Mouse (Mus musculus) neural tube, embryonic 12.5 days (tissue): Measurements from ENCODE around the gene Cd8b1. TPM values are rescaled to one million over a fixed set of nuclear protein-coding genes. Genes with fewer than 3 reads are reported as not detected.

Experiments used
- ATAC-seq: fragments of 200-750 bp; cut with Nextera tagmentation; 2 replicates; pipeline ENCODE4 v1.8.0; 2017; ENCODE audit warnings: low read depth, mild to moderate bottlenecking, moderate TSS enrichment, moderate library complexity; ENCODE audit not compliant: low FRiP score
- H3K27ac ChIP-seq: fragments of 300-500 bp; sonication (generic); 2 replicates; pipeline ENCODE4 v1.5.1; 2016
- H3K27me3 ChIP-seq: fragments of 300-500 bp; sonication (generic); replicated peaks from 2 replicates; pipeline ENCODE4 v1.6.1; 2016; ENCODE audit warnings: mild to moderate bottlenecking
- H3K36me3 ChIP-seq: fragments of 300-500 bp; sonication (generic); 2 replicates; pipeline ENCODE4 v1.6.1; 2016; ENCODE audit warnings: mild to moderate bottlenecking
- H3K4me1 ChIP-seq: fragments of 300-500 bp; sonication (generic); 2 replicates; pipeline ENCODE4 v1.6.1; 2016
- H3K4me2 ChIP-seq: fragments of 300-500 bp; sonication (generic); replicated peaks from 2 replicates; pipeline ENCODE4 v1.6.1; 2016; ENCODE audit warnings: mild to moderate bottlenecking
- H3K4me3 ChIP-seq: fragments of 300-500 bp; sonication (generic); 2 replicates; pipeline ENCODE4 v1.5.1; 2016
- H3K9ac ChIP-seq: fragments of 300-500 bp; sonication (generic); 2 replicates; pipeline ENCODE4 v1.6.1; 2016; ENCODE audit warnings: mild to moderate bottlenecking
- H3K9me3 ChIP-seq: fragments of 300-500 bp; sonication (generic); 2 replicates; pipeline ENCODE4 v1.6.1; 2016; ENCODE audit warnings: mild to moderate bottlenecking
- WGBS: fragments of 180-500 bp; shearing (Covaris S2); methylation state at CpG from one replicate; pipeline ENCODE4 v1.1.7; 2016; 5-methylcytosine and 5-hydroxymethylcytosine counted together
- polyA plus RNA-seq: library from polyadenylated mRNA; unstranded; fragments of >200 nt; fragmentation: Nextera tagmentation; extraction: Ambion mirVana; gene quantifications from 2 replicates; pipeline ENCODE4 v1.2.1, GENCODE M21; 2016

Cd8b1 gene
- polyA plus RNA-seq, 1 experiment from 2014 or later, result not detected

DNA sequence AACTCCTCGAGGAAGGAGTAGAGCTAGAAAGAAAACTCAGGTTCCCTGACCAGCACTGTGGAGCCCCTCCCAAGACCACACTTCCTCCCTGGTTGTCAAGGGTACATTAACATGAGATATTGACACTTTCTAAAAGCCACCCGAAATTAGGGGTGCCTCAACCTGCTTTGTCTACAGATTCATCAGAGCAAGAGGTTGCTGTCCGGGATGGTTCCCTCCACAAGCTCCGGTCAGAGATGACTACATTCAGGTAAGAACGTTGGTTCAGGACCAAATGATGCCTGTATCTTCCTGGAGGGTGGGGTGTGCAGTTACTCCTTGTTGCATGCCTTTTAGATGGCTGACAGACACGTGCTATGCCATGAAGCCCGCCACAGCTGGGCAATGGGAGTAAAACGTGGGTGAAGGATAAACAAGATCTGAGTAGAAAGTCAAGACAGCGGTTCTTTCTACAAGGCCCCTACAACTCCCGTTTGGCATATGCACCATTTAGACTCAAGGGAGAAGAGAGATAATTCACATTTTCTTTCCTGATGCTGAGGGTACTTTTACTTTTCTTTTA lies 30.4 kb downstream of the Cd8b1 start:
- H3K36me3 ChIP-seq, result no peaks in the 10 kb centered on the region
- H3K4me3 ChIP-seq, result no peak overlapping the region
- no peak overlapping the region for H3K9ac ChIP-seq
- no peak for ATAC-seq
- H3K9me3 ChIP-seq, result peaks cover 3% of the 10 kb centered on the region; the same call in 1 of the 2 replicates
- H3K27me3 ChIP-seq, result no peaks in the 10 kb centered on the region
- H3K27ac ChIP-seq, result no peak overlapping the region
- 85% methylated on average over 10 of the region's 10 CpGs for WGBS
- H3K4me2 ChIP-seq, result no peak overlapping the region
- no peaks in the 10 kb centered on the region for H3K4me1 ChIP-seq

DNA sequence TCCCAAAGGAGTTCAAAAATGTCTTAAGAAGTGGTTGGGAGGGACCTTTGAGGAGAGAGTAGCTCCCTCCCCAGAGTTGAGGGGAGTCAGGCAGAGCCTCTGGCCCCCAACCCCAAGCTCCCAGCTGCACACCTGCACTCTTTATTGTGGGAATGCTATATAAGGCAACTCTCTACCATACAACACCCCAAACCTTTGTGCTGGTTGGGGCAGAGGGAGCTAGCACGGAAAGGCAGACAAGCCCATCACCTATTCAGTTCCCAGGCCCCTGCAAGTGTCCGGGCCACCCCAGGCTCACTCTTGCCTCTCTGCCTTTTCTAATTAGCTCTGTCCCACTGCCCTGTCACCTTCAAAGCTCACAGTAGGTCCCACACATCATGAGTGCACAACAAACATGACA lies 31.1 kb downstream of the Cd8b1 start:
- Histone ChIP-seq H3K4me2 (no peak overlapping the region), H3K4me1 (no peaks in the 10 kb centered on the region), H3K4me3 (no peak overlapping the region), H3K27ac (no peak overlapping the region), H3K9ac (no peak overlapping the region), H3K27me3 (no peaks in the 10 kb centered on the region), H3K9me3 (no peaks in the 10 kb centered on the region), H3K36me3 (no peaks in the 10 kb centered on the region)
- 77% methylated on average over 2 of the region's 2 CpGs for WGBS
- ATAC-seq, result no peak

DNA sequence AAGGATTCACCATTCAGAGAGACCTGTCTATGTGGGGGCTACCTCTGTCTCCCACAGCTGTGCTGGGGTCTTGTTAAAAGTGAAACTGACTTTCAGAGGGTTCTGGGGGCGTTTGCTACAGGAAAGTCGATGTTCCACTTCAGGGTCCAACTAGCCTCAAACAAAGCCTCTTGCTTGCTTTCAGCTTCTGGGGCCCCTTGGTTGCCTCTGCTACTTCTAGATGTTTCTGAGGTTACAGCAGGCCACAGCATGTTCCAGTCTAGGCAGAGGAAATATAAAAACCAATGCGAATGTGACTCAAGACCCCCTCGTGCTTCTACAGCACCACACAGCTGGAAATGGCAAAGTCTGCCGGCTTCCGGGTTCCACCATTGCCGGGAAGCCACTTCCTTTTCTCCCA lies 34.9 kb downstream of the Cd8b1 start:
- no peaks in the 10 kb centered on the region for H3K36me3 ChIP-seq
- no peaks in the 10 kb centered on the region for H3K4me1 ChIP-seq
- no peaks in the 10 kb centered on the region for H3K9me3 ChIP-seq
- no peak overlapping the region for H3K4me3 ChIP-seq
- no peak overlapping the region for H3K4me2 ChIP-seq
- ATAC-seq, result no peak
- no peaks in the 10 kb centered on the region for H3K27me3 ChIP-seq
- H3K27ac ChIP-seq, result no peak overlapping the region
- 91% methylated on average over 7 of the region's 7 CpGs for WGBS
- H3K9ac ChIP-seq, result no peak overlapping the region

DNA sequence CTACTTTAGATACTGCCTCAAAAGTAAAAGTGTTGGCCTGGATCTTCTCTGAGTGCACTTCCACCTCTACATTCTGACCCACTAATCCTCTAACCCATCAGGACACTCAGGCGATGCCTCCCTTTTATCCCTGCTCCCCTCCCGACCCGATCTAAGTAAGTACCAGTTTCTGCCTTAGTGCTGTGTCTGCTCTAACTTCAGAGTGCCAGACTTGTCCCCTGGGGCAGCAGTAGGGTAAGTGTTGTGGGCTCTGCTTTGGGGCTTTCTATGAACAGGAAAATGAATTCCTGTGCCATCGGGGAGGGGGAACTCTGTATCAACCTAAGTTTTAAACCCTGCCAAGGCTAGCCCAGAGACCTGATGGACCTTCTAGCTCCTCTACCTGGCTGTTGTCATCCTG lies 37.6 kb downstream of the Cd8b1 start:
- H3K4me3 ChIP-seq, result no peak overlapping the region
- no peaks in the 10 kb centered on the region for H3K27me3 ChIP-seq
- H3K27ac ChIP-seq, result no peak overlapping the region
- H3K4me2 ChIP-seq, result no peak overlapping the region
- ATAC-seq, result no peak
- no peak overlapping the region for H3K9ac ChIP-seq
- no peaks in the 10 kb centered on the region for H3K9me3 ChIP-seq
- no peaks in the 10 kb centered on the region for H3K4me1 ChIP-seq
- WGBS, result 88% methylated on average over 4 of the region's 4 CpGs
- H3K36me3 ChIP-seq, result no peaks in the 10 kb centered on the region

GRCm38 (mm10) chr6:71360751-71361150 lies 38.2 kb downstream of the Cd8b1 start:
- no peaks in the 10 kb centered on the region for H3K27me3 ChIP-seq
- no peaks in the 10 kb centered on the region for H3K4me1 ChIP-seq
- no peaks in the 10 kb centered on the region for H3K36me3 ChIP-seq
- no peak overlapping the region for H3K9ac ChIP-seq
- ATAC-seq, result no peak
- no peak overlapping the region for H3K4me2 ChIP-seq
- no peaks in the 10 kb centered on the region for H3K9me3 ChIP-seq
- no peak overlapping the region for H3K27ac ChIP-seq
- 64% methylated on average over 5 of the region's 5 CpGs for WGBS
- no peak overlapping the region for H3K4me3 ChIP-seq

- H3K36me3 ChIP-seq, result no peaks in the 10 kb centered on the region
- H3K4me3 ChIP-seq, result no peak overlapping the region
- H3K9me3 ChIP-seq, result no peaks in the 10 kb centered on the region
- no peak overlapping the region for H3K27ac ChIP-seq
- no peaks in the 10 kb centered on the region for H3K27me3 ChIP-seq
- H3K9ac ChIP-seq, result no peak overlapping the region
- WGBS, result 91% methylated on average over 10 of the region's 10 CpGs
- ATAC-seq, result no peak
- no peak overlapping the region for H3K4me2 ChIP-seq
- H3K4me1 ChIP-seq, result no peaks in the 10 kb centered on the region
These were observed 38.6 kb downstream of the Cd8b1 start for GRCm38 (mm10) chr6:71361156-71361670.

- Histone ChIP-seq H3K9ac (no peak overlapping the region), H3K27ac (no peak overlapping the region), H3K4me2 (no peak overlapping the region), H3K27me3 (no peaks in the 10 kb centered on the region), H3K4me3 (no peak overlapping the region), H3K4me1 (no peaks in the 10 kb centered on the region), H3K9me3 (no peaks in the 10 kb centered on the region), H3K36me3 (no peaks in the 10 kb centered on the region)
- WGBS, result 79% methylated on average over 2 of the region's 2 CpGs
- no peak for ATAC-seq
These were observed 41.4 kb downstream of the Cd8b1 start for GRCm38 (mm10) chr6:71363995-71364394.

GRCm38 (mm10) chr6:71369416-71369815 lies 46.8 kb downstream of the Cd8b1 start:
- Histone ChIP-seq H3K4me3 (no peak overlapping the region), H3K27ac (no peak overlapping the region), H3K9me3 (no peaks in the 10 kb centered on the region), H3K36me3 (no peaks in the 10 kb centered on the region), H3K4me2 (no peak overlapping the region), H3K27me3 (no peaks in the 10 kb centered on the region), H3K4me1 (no peaks in the 10 kb centered on the region), H3K9ac (no peak overlapping the region)
- 93% methylated on average over 6 of the region's 6 CpGs for WGBS
- no peak for ATAC-seq

- no peak overlapping the region for H3K9ac ChIP-seq
- no peaks in the 10 kb centered on the region for H3K4me1 ChIP-seq
- 87% methylated on average over 5 of the region's 5 CpGs for WGBS
- H3K27ac ChIP-seq, result no peak overlapping the region
- H3K36me3 ChIP-seq, result no peaks in the 10 kb centered on the region
- H3K9me3 ChIP-seq, result no peaks in the 10 kb centered on the region
- no peak overlapping the region for H3K4me3 ChIP-seq
- no peak for ATAC-seq
- no peak overlapping the region for H3K4me2 ChIP-seq
- H3K27me3 ChIP-seq, result no peaks in the 10 kb centered on the region
These were observed 48.6 kb downstream of the Cd8b1 start for GRCm38 (mm10) chr6:71371085-71371605.

DNA sequence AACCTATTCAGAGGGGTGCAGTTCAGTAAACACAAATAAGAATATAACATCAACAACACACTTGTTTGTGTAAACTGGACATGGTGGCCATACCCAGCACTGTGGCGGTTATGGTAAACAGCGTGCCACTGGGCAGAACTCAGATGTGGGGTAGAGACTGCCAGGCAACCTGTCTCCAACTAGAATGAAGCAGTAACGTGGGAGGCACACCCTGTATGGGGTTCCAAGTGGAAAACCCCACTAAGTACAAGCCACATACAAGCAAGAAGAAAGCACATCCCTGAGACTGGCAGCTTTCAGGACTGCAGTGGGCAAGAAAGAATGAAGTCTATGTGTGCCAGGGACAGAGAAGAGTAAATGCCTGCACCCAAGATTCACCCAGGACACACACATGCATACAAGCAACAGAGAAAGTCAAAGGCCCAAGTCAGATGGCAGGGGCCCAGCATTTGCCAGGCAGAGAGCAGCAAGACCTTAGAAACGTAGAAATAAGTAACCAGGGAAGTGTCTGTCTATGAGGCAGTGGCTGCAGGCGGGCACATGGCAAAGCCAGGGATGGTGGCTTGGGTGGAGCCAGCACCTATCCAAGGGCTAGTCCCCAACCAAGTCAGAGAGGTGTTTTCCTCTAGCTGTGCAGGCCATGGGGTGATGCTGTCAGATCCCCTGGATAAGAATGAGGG lies 49.6 kb downstream of the Cd8b1 start:
- H3K9me3 ChIP-seq, result no peaks in the 10 kb centered on the region
- H3K36me3 ChIP-seq, result no peaks in the 10 kb centered on the region
- H3K4me2 ChIP-seq, result no peak overlapping the region
- no peak overlapping the region for H3K4me3 ChIP-seq
- H3K9ac ChIP-seq, result no peak overlapping the region
- no peak overlapping the region for H3K27ac ChIP-seq
- H3K4me1 ChIP-seq, result no peaks in the 10 kb centered on the region
- ATAC-seq, result no peak
- no peaks in the 10 kb centered on the region for H3K27me3 ChIP-seq
- WGBS, result 91% methylated on average over 5 of the region's 5 CpGs

DNA sequence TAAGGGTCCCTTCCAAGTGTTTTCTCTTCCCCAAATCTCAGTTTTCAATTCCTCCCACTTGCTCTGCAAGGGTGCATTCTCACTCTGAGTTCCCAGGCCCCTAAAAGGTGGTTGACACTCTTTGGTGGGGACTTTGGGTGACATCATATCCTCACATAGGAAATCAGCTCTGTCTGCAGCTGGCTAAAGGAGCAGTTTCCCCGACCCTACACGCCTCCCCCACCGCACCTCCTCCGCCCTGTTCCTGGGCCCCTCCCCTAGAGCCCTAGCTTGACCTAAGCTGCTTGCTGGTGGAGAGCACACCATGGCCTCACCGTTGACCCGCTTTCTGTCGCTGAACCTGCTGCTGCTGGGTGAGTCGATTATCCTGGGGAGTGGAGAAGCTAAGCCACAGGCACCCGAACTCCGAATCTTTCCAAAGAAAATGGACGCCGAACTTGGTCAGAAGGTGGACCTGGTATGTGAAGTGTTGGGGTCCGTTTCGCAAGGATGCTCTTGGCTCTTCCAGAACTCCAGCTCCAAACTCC lies 50.7 kb downstream of the Cd8b1 start, which contains the start of gene Cd8a:
TSS of gene Cd8a (plus strand) at position 179 of the 527 bp plus-strand sequence.
- H3K27me3 ChIP-seq, result no peaks in the 10 kb centered on the region
- H3K9ac ChIP-seq, result no peak within 1 kb of the TSS
- 82% methylated on average over 14 of the region's 14 CpGs for WGBS
- H3K4me1 ChIP-seq, result no peaks in the 10 kb centered on the region
- H3K4me3 ChIP-seq, result no peak within 1 kb of the TSS
- H3K27ac ChIP-seq, result no peak within 1 kb of the TSS
- no peak within 1 kb of the TSS for H3K4me2 ChIP-seq
- H3K9me3 ChIP-seq, result no peaks in the 10 kb centered on the region
- ATAC-seq, result no peak
- no peaks in the 10 kb centered on the region for H3K36me3 ChIP-seq

- no peaks in the 10 kb centered on the region for H3K4me1 ChIP-seq
- ATAC-seq, result no peak
- H3K9ac ChIP-seq, result no peak overlapping the region
- H3K4me2 ChIP-seq, result no peak overlapping the region
- no peaks in the 10 kb centered on the region for H3K36me3 ChIP-seq
- no peaks in the 10 kb centered on the region for H3K9me3 ChIP-seq
- H3K4me3 ChIP-seq, result no peak overlapping the region
- 93% methylated on average over 19 of the region's 19 CpGs for WGBS
- no peaks in the 10 kb centered on the region for H3K27me3 ChIP-seq
- H3K27ac ChIP-seq, result no peak overlapping the region
These were observed 51.8 kb downstream of the Cd8b1 start for GRCm38 (mm10) chr6:71374311-71374829.
